Mouse (Mus musculus): ENCODE data around the gene Pde4d.

Gene Pde4d

GRCm38 (mm10) chr13:109994240-109994764 is 1544.6 kb downstream of the Pde4d start:
- no peak for DNase-seq

- DNase-seq = no peak
Measured at GRCm38 (mm10) chr13:110002081-110002480, 1552.3 kb downstream of the Pde4d start.
